Mouse (Mus musculus) cerebellum, adult 2 months (tissue): ENCODE results near the gene Chchd4.

Experiments
- CTCF ChIP-seq: fragments of 200-500 bp; IDR thresholded peaks from 2 replicates; pipeline ENCODE4 v1.5.1; 2011; ENCODE audit warnings: low read depth, mild to moderate bottlenecking, control low read depth, low read length, moderate library complexity, borderline replicate concordance; ENCODE audit not compliant: insufficient read depth
- POLR2A ChIP-seq: fragments of 200-500 bp; IDR thresholded peaks from 2 replicates; pipeline ENCODE4 v1.6.1; 2011; ENCODE audit warnings: low read length, control low read depth, borderline replicate concordance; ENCODE audit not compliant: insufficient read depth

- no peak for TF ChIP-seq POLR2A
- no peak for TF ChIP-seq CTCF
Measured at GRCm38 (mm10) chr6:91424151-91424550, 49.2 kb downstream of the Chchd4 start.
